Mouse (Mus musculus) MEL (cell line): ENCODE measurements at regions not wholly inside any gene's neighbourhood (a gene's known extent, or its start where the extent isn't known, plus 50 kb on each side); places are given as distances from the start of the nearest gene placed in this dataset.

Experiments used
- DNase-seq: peaks from one replicate; pipeline ENCODE4 v3.0.0; 2011; ENCODE audit warnings: low read depth, low spot score
- H3K27ac ChIP-seq: 2 replicates; pipeline ENCODE4 v1.5.1; 2012; ENCODE audit warnings: low read depth, mild to moderate bottlenecking, control low read depth, low read length, moderate library complexity; ENCODE audit not compliant: control insufficient read depth
- H3K27me3 ChIP-seq, 2 experiments: fragments of 150-350 bp in 1 of 2; sonication (generic) in 1 of 2; 2 replicates each; pipeline ENCODE4 v1.6.1; 2012; ENCODE audit warnings: low read length in 2 of 2, mild to moderate bottlenecking in 2 of 2, improper control_type of control experiment in 1 of 2, moderate library complexity in 1 of 2; ENCODE audit not compliant: insufficient read depth in 2 of 2, control insufficient read depth in 1 of 2
- H3K36me3 ChIP-seq, 2 experiments: 2 replicates each; pipeline ENCODE4 v1.6.1; 2012 to 2014; ENCODE audit warnings: low read length in 2 of 2, improper control_type of control experiment in 1 of 2, inconsistent platforms in 1 of 2, mild to moderate bottlenecking in 1 of 2; ENCODE audit not compliant: insufficient read depth in 2 of 2, control insufficient read depth in 1 of 2
- H3K4me1 ChIP-seq, 2 experiments: fragments of 150-350 bp in 1 of 2; sonication (generic) in 1 of 2; 2 replicates each; pipeline ENCODE4 v1.6.1; 2012; ENCODE audit warnings: low read length in 2 of 2, improper control_type of control experiment in 1 of 2, mild to moderate bottlenecking in 1 of 2; ENCODE audit not compliant: insufficient read depth in 2 of 2, control insufficient read depth in 1 of 2
- H3K4me3 ChIP-seq, 2 experiments: fragments of 150-350 bp in 1 of 2; sonication (generic) in 1 of 2; 2 replicates each; pipeline ENCODE4 v1.5.1; 2012; ENCODE audit warnings: low read depth in 2 of 2, low read length in 2 of 2, mild to moderate bottlenecking in 2 of 2, moderate library complexity in 2 of 2, control low read depth in 1 of 2, improper control_type of control experiment in 1 of 2; ENCODE audit not compliant: control insufficient read depth in 1 of 2, insufficient read depth in 1 of 2
- H3K79me2 ChIP-seq: 2 replicates; pipeline ENCODE4 v1.6.1; 2012; ENCODE audit warnings: mild to moderate bottlenecking, low read length, moderate library complexity; ENCODE audit not compliant: control insufficient read depth, poor library complexity, insufficient read depth
- H3K9ac ChIP-seq: 2 replicates; pipeline ENCODE4 v1.6.1; 2012; ENCODE audit warnings: low read depth, mild to moderate bottlenecking, control low read depth, low read length, moderate library complexity; ENCODE audit not compliant: control insufficient read depth, poor library complexity, severe bottlenecking
- H3K9me3 ChIP-seq: fragments of 150-350 bp; sonication (generic); replicated peaks from 2 replicates; pipeline ENCODE4 v1.6.1; 2012; ENCODE audit warnings: mild to moderate bottlenecking, low read length, improper control_type of control experiment, moderate library complexity; ENCODE audit not compliant: insufficient read depth
- BHLHE40 ChIP-seq: IDR thresholded peaks from 2 replicates; pipeline ENCODE4 v1.6.1; 2012; ENCODE audit warnings: low read depth, mild to moderate bottlenecking, inconsistent platforms, low read length, improper control_type of control experiment, borderline replicate concordance
- CHD1 ChIP-seq: IDR thresholded peaks from 2 replicates; pipeline ENCODE4 v1.6.1; 2012; ENCODE audit warnings: low read depth, mild to moderate bottlenecking, inconsistent platforms, low read length, improper control_type of control experiment
- CHD2 ChIP-seq: IDR thresholded peaks from 2 replicates; pipeline ENCODE4 v1.6.1; 2011; ENCODE audit warnings: low read length, improper control_type of control experiment
- CTCF ChIP-seq, 3 experiments: IDR thresholded peaks in 2 of 3; conservative IDR thresholded peaks in 1 of 3; 2 replicates each; pipeline ENCODE4 v1.5.1; 2011 to 2012; ENCODE audit warnings: low read length in 3 of 3, low read depth in 2 of 3, mild to moderate bottlenecking in 2 of 3, improper control_type of control experiment in 1 of 3, inconsistent platforms in 1 of 3, mixed read lengths in 1 of 3, moderate library complexity in 1 of 3; ENCODE audit not compliant: control insufficient read depth in 1 of 3, insufficient read depth in 1 of 3, poor library complexity in 1 of 3, severe bottlenecking in 1 of 3
- ELF1 ChIP-seq: IDR thresholded peaks from 2 replicates; pipeline ENCODE4 v1.6.1; 2014; ENCODE audit warnings: low read depth, mild to moderate bottlenecking, inconsistent platforms, low read length, improper control_type of control experiment, moderate library complexity
- ETS1 ChIP-seq: IDR thresholded peaks from 2 replicates; pipeline ENCODE4 v1.6.1; 2012; ENCODE audit warnings: low read depth, mild to moderate bottlenecking, inconsistent platforms, low read length, improper control_type of control experiment, moderate library complexity
- GABPA ChIP-seq: IDR thresholded peaks from 2 replicates; pipeline ENCODE4 v1.6.1; 2012; ENCODE audit warnings: low read depth, mild to moderate bottlenecking, inconsistent platforms, low read length, improper control_type of control experiment, moderate library complexity
- HCFC1 ChIP-seq: IDR thresholded peaks from 2 replicates; pipeline ENCODE4 v1.6.1; 2012; ENCODE audit warnings: low read depth, mild to moderate bottlenecking, inconsistent platforms, low read length, improper control_type of control experiment, moderate library complexity
- JUND ChIP-seq: IDR thresholded peaks from 2 replicates; pipeline ENCODE4 v1.6.1; 2011; ENCODE audit warnings: low read depth, mild to moderate bottlenecking, improper control_type of control experiment, low read length
- KAT2A ChIP-seq: conservative IDR thresholded peaks from 2 replicates; pipeline ENCODE4 v1.6.1; 2012; ENCODE audit warnings: low read depth, low read length, improper control_type of control experiment, inconsistent platforms
- MAFK ChIP-seq: IDR thresholded peaks from 2 replicates; pipeline ENCODE4 v1.6.1; 2011; ENCODE audit warnings: low read depth, mild to moderate bottlenecking, low read length, improper control_type of control experiment, borderline replicate concordance
- MEF2A ChIP-seq: IDR thresholded peaks from 2 replicates; pipeline ENCODE4 v1.6.1; 2014; ENCODE audit warnings: low read depth, mild to moderate bottlenecking, inconsistent platforms, low read length, improper control_type of control experiment; ENCODE audit not compliant: poor library complexity, insufficient replicate concordance, severe bottlenecking; ENCODE audit errors: extremely low read depth
- MXI1 ChIP-seq: IDR thresholded peaks from 2 replicates; pipeline ENCODE4 v1.6.1; 2011; ENCODE audit warnings: mild to moderate bottlenecking, low read depth, low read length, improper control_type of control experiment
- MYB ChIP-seq: IDR thresholded peaks from 2 replicates; pipeline ENCODE4 v1.6.1; 2011; ENCODE audit warnings: mild to moderate bottlenecking, low read depth, low read length, improper control_type of control experiment
- MYC ChIP-seq: IDR thresholded peaks from 2 replicates; pipeline ENCODE4 v1.6.1; 2011; ENCODE audit warnings: low read depth, mild to moderate bottlenecking, low read length, improper control_type of control experiment, moderate library complexity
- NELFE ChIP-seq: IDR thresholded peaks from 2 replicates; pipeline ENCODE4 v1.6.1; 2011; ENCODE audit warnings: low read depth, low read length, improper control_type of control experiment
- POLR2A ChIP-seq, 2 experiments: IDR thresholded peaks; 2 replicates each; pipeline ENCODE4 v1.6.1; 2011 to 2012; ENCODE audit warnings: low read length in 2 of 2, mild to moderate bottlenecking in 2 of 2, control low read depth in 1 of 2, improper control_type of control experiment in 1 of 2, low read depth in 1 of 2, moderate library complexity in 1 of 2; ENCODE audit not compliant: control insufficient read depth in 1 of 2, insufficient read depth in 1 of 2, poor library complexity in 1 of 2
- POLR2AphosphoS2 ChIP-seq: IDR thresholded peaks from 2 replicates; pipeline ENCODE4 v1.6.1; 2011; ENCODE audit warnings: low read length, improper control_type of control experiment
- POLR2AphosphoS5 ChIP-seq: IDR thresholded peaks from 2 replicates; pipeline ENCODE4 v1.6.1; 2012; ENCODE audit warnings: low read depth, borderline replicate concordance, mild to moderate bottlenecking, inconsistent platforms, low read length, moderate library complexity, mixed read lengths
- RAD21 ChIP-seq: IDR thresholded peaks from 2 replicates; pipeline ENCODE4 v1.6.1; 2011; ENCODE audit warnings: mild to moderate bottlenecking, low read depth, low read length, improper control_type of control experiment
- SMC3 ChIP-seq: IDR thresholded peaks from 2 replicates; pipeline ENCODE4 v1.6.1; 2011; ENCODE audit warnings: low read depth, low read length, improper control_type of control experiment
- USF1 ChIP-seq: IDR thresholded peaks from 2 replicates; pipeline ENCODE4 v1.6.1; 2014; ENCODE audit warnings: low read depth, mild to moderate bottlenecking, inconsistent platforms, low read length, improper control_type of control experiment, moderate library complexity
- USF2 ChIP-seq, 2 experiments: IDR thresholded peaks; 2 replicates each; pipeline ENCODE4 v1.6.1; 2011 to 2012; ENCODE audit warnings: improper control_type of control experiment in 2 of 2, low read length in 2 of 2, borderline replicate concordance in 1 of 2, inconsistent platforms in 1 of 2, low read depth in 1 of 2, mild to moderate bottlenecking in 1 of 2; ENCODE audit not compliant: insufficient read depth in 1 of 2
- ZC3H11A ChIP-seq: IDR thresholded peaks from 2 replicates; pipeline ENCODE4 v1.6.1; 2012; ENCODE audit warnings: low read depth, mild to moderate bottlenecking, inconsistent platforms, low read length, improper control_type of control experiment
- ZMIZ1 ChIP-seq: IDR thresholded peaks from 2 replicates; pipeline ENCODE4 v1.6.1; 2012; ENCODE audit warnings: low read depth, mild to moderate bottlenecking, inconsistent platforms, low read length, improper control_type of control experiment, moderate library complexity

DNA sequence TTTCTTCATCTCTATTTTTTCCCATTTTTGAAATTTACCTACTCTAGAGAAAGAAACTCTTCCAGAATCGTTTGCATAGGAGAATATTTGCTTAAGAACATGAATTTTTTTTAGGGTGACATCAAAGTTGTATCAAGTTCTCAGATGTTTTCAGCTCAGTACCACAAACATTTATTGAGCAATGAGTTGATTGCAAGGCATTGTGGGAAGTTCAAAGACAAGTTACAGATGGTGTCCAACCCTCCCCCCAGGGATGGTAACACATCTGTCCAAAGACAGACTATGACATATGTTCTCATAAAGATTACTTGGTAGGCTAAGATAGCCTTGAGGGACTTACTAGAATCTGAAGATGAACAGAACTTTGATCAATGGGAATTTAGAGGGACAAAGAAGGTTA is 224.3 kb upstream of the Jmjd1c start:
- no peak overlapping the region for H3K27ac ChIP-seq
- no peaks in the 10 kb centered on the region for H3K36me3 ChIP-seq
- H3K27me3 ChIP-seq, result no peaks in the 10 kb centered on the region
- no peaks in the 10 kb centered on the region for H3K9me3 ChIP-seq
- no peak overlapping the region for H3K9ac ChIP-seq
- TF ChIP-seq CHD1 (no peak), POLR2AphosphoS2 (no peak), MXI1 (no peak), RAD21 (no peak), KAT2A (no peak), CHD2 (no peak), SMC3 (no peak), JUND (no peak), USF2 (IDR thresholded peaks at IDR 0.05; ENCODE audit: borderline replicate concordance in 1 of 2, insufficient read depth in 1 of 2, low read depth in 1 of 2, low read length in 2 of 2) (no peak), MYC (no peak), MYB (no peak), MEF2A (no peak), POLR2AphosphoS5 (no peak), NELFE (no peak), ETS1 (no peak), HCFC1 (no peak), GABPA (no peak), USF1 (no peak)
- TF ChIP-seq, all 39 proteins: peak for 0
- H3K4me1 ChIP-seq, result no peaks in the 10 kb centered on the region
- H3K4me3 ChIP-seq, result no peak overlapping the region
- H3K79me2 ChIP-seq, result no peaks in the 10 kb centered on the region
- no peak for DNase-seq

- Histone ChIP-seq H3K9ac (no peak overlapping the region), H3K9me3 (no peaks in the 10 kb centered on the region), H3K4me3 (no peak overlapping the region), H3K27ac (no peak overlapping the region), H3K36me3 (no peaks in the 10 kb centered on the region), H3K79me2 (no peaks in the 10 kb centered on the region), H3K27me3 (no peaks in the 10 kb centered on the region), H3K4me1 (no peaks in the 10 kb centered on the region)
- DNase-seq, result no peak
- TF ChIP-seq CTCF (IDR thresholded peaks at IDR 0.05 in 2 of 3, conservative IDR thresholded peaks at IDR 0.05 in 1 of 3; ENCODE audit: control insufficient read depth in 1 of 3, insufficient read depth in 1 of 3, low read depth in 2 of 3, low read length in 3 of 3, poor library complexity in 1 of 3, severe bottlenecking in 1 of 3) (no peak), MAFK (no peak), POLR2A (IDR thresholded peaks at IDR 0.05; ENCODE audit: control insufficient read depth in 1 of 2, insufficient read depth in 1 of 2, low read depth in 1 of 2, low read length in 2 of 2, poor library complexity in 1 of 2) (no peak), MEF2A (no peak), CHD2 (no peak), ZMIZ1 (no peak), BHLHE40 (no peak), MXI1 (no peak), NELFE (no peak), ZC3H11A (no peak), HCFC1 (no peak), ELF1 (no peak)
These were observed 222.5 kb upstream of the Jmjd1c start for GRCm38 (mm10) chr10:66873468-66873867.
